Mouse (Mus musculus) inflammation-experienced regulatory T-cells, adult 6 months (primary cell): ENCODE data around the gene Uvssa. TPM values are rescaled to one million over a fixed set of nuclear protein-coding genes. Genes with fewer than 3 reads are reported as not detected.

Source experiments
- ATAC-seq: one replicate; pipeline ENCODE4 v1.8.0; 2017
- polyA plus RNA-seq, 3 experiments: library from polyadenylated mRNA; unstranded; fragments of 100-300 nt; shearing (Covaris generic); gene quantifications; one replicate each; pipeline ENCODE4 v1.2.1; 2017

Gene Uvssa
- polyA plus RNA-seq, 3 experiments from 2014 or later, result 9.7 to 32.4 (median 26.8) TPM

DNA sequence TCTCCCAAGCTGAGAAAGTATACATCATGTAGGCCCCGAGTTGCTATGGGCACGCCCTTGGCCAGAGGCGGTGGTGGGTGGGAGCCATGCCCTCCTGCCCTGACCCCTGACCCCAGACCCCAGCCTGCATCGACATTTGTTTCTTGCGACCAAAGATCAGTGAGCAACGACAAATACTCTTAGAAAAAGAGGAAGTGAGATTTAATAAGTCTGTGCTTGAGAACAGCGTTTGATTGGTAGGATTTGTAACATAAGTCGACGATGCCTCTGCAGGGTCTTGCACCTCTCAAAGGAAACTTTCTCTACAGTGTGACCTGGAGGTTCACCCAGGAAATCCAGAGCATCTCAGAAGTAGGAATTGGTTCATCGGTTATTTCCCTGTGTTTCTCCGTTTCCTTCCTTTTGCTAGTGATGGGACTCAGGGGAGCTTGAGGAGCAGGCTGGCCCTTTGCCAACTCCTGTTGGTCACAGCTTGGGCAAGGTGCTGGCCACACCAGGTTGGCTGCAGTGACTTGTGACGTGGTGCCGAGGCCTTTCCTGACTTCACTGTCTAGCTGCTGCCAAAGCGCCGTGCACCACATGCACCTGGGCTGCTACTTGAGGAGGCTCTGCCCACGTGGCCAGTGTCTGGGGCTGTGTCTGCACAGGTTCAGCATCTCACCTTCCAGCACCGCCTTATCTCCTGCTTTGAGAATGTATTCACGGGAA lies 5.9 kb upstream of the Uvssa start:
- no peak for ATAC-seq

DNA sequence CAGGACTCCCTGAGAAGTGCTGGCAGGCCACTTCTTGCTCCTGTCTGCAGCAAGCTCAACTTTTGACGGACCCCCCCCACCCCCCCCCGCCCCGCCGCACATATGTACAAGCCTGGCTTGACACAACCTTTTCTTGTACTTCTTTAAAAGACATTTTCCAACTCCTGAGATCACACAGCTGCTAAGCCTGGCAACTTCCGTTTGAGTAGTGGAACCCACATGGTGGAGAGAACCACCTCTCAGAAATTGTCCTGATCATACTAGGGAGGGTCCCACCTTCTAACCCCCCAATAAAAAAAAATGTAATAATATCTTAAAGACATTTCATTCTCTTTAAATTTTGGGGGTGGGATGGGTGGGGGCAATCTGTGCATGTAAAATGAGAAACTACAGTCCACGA lies 1.2 kb upstream of the Uvssa start:
- ATAC-seq, result no peak

DNA sequence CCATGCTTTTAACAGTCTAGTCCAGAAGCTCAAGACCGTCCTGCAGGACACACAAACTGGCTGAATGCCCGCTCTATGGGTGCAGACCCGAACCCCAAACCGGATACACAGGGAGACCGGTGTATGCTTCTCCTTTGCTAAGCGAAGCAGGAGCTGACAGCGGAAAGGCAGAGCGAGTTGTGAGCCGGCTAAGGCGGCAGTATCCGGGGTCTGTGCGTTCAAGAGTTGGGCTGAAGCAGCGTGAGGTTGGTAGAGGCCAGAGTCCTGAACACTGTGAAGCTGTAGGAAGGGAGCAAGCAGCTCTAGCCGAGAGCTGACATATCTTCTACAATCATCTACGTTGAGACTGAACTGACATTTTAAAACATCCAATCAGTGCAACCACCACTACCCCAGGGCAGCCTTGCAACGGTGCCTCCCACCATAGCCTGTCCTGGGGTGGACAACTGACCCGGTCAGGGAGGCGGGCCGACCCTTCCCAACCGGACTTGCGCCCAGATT lies 498 bp upstream of the Uvssa start:
- ATAC-seq, result peak; percentile 20

DNA sequence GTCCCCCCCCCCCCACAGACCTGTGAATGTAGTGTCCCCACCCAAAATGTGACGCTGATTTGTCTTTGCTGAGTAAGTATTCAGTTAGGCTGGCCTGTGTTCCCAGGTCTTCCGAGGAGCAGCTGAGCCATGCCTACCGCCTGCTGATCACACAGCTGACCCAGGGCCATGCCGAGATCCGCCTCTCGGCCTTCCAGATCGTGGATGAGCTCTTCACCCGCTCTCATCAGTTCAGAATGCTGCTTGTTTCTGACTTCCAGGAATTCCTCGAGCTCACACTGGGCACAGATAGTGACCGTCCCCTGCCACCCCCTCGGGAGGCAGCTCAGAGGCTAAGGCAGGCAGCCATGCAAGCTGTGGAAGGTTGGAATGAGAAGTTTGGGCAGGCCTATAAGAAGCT lies 9.2 kb downstream of the Uvssa start:
- no peak for ATAC-seq

DNA sequence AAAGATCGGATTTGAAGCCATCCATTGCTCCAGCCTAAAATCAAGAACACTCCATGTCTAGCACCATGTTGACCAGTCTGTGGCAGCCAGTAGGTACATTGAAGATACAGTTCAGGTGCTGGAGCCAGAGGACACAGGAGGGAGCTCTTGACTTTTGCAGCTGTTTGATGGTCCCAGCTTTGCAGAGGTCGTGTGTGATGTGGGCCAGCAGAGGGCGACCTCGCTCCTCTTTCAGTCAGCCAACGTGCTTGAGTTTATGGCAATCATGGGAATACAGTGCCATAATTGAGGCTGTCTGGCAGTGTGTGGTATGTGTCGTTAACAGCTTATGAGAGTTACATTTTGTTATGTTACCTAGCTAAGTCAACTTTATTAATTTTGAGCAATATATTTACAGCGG lies 15.5 kb downstream of the Uvssa start:
- ATAC-seq, result peak; percentile 76

DNA sequence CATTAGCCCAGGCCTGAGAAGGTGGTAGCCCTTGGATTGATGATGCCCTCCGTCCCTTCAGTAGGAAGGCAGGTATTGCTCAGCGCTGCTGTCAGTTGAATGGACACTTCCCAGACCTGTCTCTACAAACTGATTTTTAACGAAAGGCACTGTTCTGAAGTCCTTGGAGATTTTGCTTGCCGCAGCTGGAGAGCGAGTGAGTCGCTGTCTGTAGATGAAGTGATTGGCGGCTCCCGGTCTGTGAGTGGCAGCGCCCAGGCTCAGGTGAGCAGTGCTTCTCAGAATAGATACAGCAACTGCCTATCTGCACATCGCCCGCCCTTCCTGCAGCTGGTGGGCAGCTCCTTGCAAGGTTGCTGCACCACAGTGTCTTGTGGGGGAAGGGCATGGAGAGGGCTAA lies 17.3 kb downstream of the Uvssa start:
- ATAC-seq, result no peak

DNA sequence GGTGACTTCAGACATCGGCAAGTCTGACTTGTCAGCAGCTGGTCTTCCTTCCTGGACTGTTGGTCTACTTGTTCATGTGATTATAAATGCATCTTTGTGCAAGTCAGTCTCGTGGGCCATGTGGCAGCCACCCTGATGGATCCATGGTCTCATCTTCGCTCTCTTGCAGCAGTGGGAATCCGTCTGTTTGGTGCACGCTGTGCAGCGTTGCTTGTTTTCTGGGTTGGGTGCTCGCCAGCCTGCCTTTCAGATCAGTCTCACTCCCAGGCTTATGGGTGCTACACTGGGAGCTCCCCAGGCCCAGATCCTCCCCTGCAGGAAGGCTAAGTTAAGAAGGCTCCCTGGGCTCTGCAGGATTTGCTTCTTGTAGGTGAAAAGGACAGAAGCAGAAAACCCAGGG lies 18.5 kb downstream of the Uvssa start:
- ATAC-seq, result no peak

DNA sequence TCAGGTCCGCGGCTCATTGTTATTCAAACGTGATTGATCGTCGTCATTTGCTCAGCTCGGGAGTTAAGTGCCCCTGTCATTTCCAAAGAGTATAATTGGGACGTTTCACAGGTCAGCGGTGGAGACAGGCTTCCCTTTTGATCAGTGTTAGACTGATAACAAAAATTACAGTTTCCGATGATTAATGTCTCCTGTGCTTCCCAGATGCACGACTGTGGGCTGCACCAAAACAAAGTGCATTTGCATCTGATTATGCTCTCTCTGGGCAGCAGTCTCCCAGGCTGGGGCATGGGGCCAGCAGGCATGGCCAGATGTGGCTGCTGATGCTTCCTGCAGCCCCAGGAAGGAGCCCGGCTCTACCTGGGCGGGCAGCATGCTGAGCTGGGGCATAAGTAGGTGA lies 22.5 kb downstream of the Uvssa start:
- ATAC-seq, result no peak

DNA sequence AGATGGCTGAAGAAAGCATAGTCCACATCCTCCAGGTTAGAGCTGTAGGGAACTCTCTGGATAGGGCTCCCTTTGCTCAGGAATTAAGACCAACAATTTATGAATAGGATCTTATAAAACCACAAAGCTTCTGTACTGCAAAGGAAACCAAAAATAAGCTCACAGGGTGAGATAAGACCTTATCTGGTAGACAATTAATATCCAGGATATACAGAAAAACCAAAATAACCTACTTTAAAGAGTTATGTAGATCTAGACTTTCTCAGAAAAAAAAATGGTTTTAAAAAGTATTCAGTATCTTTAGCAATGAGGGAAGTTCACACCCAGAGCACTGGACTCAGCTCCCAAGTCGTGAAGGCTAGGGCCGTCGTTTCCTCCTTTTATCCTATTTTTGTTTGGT lies 42.0 kb downstream of the Uvssa start:
- no peak for ATAC-seq

DNA sequence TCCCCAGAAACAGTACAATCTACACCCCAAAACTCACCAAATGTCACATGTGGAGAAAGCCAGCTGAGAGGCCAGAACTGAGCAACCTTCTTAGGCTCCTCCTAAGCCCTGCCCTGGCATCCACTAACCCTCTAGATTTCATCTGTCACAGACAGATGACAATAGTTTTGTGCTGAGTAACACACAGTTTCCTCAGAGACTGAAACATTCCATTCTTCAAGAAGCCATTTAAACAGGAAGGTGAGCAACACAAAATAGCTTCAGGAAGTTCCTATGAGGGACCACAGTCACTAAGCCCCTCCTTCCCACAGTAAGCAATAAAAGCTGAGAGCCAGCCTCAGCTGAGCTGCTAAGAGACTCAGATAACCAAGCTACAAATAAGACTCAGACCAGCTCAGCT lies 49.1 kb downstream of the Uvssa start:
- ATAC-seq, result no peak

DNA sequence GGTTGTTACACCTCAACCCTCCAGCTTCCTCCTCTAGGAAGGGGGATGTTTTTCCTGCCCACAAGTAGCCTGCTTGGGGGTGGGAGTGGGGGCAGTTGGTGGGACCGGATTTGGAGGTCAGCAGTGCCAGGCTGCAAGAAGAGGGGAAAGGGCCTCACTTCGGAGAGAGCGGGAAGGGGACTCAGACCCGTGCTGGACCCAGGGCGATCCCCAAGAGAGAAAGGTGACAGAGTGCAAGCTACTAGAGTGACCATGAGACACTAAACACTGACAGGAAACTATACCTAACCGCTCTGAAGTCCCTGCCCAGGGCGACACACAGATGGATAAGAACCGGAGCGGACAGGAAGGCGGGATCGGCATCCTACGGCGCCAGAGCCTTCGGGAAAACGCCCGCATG lies 51.8 kb downstream of the Uvssa start:
- no peak for ATAC-seq

DNA sequence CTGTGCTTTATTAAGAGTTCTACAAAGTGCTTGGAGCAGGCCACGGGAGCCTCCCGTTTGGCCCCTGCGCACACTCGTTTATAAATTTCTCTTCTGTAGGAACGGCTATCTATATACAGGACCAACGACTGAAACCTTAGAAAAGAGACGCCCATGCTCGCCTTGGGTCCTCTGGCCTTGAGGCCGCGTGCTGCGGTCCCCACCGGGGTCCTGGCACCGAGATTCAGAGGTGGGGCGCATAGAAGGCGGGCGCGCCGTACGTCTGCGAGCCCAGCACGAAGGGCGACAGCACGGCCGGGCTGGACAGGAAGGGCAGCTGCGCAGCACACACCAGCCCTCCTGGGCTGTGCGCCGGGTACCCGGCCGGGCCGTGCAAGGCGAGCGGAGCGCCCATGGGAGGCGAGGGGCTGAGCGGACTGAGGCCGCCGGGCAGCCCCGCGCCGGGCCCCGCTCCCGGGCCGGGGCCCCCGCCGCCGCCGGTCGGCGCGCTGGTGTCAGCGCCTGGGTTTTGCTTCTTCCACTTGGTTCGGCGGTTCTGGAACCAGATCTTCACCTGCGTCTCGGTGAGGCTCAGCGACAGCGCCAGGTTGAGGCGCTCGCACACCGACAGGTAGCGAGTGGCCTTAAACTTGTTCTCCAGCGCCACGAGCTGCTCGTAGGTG lies 52.3 kb downstream of the Uvssa start:
- no peak for ATAC-seq

DNA sequence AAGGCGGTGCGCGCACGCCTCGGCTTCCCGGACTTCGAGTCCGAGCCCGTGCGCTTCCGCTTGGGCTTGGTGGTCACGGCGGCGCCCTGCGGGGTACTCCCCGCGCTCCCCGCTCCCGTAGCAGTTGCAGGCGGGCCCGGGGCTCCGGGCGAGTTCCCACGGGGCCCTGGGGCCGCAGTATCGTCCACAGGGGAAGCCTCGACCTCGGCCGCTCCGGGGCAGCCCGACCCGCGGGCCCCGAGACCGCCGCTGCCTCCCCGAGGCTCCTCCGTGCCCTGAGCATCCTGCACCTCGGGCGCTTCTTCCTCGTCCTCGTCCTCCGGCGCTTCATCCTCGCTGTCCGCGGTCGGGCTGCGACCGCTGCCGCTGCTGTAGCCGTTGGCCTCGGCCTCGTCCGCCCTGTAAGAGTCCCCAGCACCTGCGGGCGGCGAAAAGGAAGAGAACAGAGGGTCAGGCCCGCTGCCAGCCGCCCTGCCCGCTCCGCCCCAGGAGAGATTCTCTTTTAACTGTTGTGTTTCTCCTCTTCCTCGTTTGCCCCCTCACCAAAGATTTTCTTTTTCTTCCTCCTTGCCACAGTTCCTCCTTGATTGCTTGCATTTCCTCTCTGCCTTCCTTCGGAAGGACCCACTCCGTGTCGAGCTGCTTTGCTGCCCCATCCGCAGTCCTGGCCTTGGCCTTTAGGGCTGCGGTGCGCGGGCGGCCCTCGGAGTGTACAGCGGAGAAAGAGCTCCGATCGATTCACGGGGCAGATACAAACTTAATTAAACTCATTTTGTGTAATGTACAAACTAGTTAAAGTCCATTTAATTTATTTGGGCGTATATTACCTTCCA lies 53.0 kb downstream of the Uvssa start:
- ATAC-seq, result no peak

DNA sequence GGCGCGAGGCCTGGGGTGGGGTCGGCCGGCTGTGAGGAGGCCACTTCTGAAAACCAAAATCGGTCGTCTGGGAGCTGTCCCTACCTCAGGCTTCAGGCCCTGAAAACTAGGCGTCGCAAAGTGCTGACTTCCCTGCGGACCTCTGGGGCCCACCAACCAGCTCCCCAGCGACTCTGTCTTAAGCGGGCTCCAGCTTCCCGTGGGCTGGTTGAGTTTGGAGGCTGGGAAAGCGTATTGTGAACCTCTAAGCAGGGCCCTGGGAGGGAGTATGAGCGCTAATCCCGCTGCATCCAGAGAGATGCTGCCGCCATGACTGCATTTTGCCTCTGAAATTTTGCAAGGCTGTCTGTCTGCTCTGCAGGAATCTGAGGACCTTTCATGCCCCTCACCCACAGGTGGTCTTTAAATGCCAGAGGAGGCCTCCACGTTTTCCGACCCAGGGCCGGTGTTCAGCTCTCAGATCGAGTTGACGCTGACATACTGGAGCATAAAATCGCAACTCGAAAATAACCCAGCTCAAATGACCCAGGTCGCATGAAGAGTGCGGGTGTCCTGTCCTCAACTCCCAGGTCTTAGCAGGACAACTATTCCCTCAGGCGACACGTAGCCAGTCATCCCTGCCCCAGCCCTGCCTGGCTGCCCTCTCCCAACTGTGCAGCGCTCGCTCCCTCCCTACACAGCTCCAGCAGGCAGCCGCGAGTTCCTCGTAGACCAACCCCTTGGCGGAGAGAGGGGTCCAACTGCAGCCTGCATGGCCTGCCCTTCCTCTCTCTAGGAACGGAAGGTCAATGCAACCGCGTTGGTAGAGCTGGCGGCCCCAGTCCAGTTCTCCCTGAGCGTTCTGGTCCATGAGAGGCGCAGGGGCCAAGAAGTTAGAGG lies 53.9 kb downstream of the Uvssa start:
- ATAC-seq, result no peak

DNA sequence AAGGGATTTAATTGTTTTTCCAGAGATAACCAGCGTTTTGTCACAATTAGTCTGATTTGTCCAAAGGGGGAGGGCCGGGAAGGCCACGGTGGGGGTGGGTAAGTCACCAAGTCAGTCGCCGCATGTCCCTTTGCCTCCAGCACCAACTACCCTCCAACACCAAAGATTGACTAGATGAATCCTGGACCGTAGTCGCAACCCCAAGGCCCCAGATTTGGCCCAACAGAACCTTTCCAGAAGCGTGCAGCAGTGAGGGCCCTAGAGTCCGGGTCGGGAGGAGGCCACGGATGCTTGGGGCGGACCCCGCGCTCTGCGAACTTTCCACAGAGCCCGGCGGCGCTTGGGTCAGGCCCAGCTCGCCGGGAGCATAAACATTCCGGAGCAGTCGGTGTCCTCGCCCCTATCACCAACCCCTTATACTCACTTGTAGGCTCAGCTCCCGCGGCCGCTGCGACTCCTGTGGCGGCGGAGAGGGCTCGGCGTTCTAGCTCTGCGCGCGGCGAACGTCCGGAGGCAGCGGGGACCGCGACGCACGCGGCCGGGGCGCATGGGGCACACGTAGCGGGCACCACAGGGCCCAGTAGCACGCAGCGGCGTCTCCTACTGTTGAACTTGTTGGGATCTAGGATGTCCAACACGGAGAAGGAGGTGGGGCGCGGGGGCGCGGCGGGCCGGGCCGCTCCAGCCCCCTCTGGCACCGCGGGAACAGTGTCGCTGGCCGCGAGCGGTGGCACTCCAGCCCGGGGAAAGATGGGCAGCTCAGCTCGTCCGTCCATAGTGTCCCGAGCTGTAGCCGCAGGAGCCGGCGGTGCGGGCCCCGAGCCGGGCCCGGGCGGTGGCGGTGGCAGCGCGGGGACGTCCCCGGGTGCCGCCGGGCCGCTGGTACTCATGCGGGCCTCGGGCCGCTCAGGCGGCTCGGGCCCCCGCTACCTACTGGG lies 55.1 kb downstream of the Uvssa start, which contains the start of gene Nkx1-1:
Gene Nkx1-1, minus strand, starts transcription at position 776 of the 938 bp plus-strand sequence.
- ATAC-seq, result no peak

DNA sequence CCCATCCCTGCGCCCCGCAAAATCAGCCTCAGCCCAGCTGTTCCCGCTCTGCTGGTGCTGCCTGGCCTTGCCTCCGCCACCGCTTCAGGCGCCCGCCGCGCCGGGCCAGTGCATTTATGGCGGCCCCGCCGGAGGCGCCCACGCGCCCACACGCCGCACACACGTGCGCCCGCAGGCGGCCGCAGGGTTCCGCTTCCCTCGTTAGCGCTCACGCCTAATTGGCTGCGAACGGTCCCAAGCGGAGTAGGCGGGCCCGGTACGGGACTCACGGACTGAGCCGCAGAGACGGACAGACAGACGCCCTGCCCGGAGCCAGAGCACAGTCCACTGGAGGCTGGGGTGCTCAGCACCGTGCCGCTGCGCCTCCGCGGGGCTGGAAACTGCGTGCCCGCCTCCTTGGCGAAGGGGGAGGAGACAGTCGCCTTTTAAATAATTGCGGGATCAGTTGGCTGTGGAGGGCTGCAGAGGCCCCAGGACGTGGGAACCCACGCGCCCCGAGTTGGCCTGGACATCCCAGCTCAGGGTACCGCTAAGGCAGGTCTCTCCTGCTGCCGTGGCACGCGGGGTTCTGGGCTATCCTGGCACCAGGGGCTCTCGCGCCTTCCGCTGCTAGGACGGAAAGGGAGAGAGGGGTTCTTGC lies 55.9 kb downstream of the Uvssa start:
- no peak for ATAC-seq

DNA sequence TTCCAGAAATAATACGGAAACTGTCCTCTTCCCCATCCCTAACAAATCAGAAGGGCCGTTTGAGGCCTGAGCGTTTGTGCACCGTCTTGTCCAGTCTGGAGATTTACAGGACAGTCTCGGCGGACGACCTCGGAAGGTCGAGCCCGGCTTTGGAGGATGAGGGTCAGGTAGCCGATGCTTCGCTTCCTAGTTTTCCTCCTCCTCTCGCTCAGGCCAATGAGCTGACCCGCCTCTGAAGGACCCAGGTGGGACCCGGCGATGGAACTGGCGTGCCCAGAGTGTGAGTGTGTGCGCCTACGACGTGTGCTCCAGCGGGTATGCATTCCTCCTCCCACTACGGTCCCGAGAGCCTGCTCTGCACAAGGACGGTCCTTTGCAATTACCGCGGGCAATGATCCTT lies 56.8 kb downstream of the Uvssa start:
- no peak for ATAC-seq

DNA sequence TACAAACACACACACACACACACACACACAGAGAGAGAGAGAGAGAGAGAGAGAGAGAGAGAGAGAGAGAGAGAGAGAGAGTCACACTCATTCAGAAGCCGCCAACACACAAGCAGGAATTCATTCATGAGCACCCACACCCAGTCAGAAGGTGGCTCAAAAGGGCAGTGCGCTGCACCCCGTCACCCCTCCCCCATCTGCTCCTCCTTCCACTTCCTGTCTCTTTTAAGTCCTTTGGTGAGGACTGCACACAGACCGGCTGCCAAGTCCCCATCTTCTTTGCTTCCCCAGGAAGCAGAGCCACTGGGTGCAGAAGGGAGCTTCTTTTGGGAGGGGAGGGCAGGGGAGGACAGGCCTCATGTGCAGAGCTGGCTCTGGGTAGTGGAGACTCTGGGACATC lies 57.6 kb downstream of the Uvssa start:
- peak; percentile 52 for ATAC-seq

DNA sequence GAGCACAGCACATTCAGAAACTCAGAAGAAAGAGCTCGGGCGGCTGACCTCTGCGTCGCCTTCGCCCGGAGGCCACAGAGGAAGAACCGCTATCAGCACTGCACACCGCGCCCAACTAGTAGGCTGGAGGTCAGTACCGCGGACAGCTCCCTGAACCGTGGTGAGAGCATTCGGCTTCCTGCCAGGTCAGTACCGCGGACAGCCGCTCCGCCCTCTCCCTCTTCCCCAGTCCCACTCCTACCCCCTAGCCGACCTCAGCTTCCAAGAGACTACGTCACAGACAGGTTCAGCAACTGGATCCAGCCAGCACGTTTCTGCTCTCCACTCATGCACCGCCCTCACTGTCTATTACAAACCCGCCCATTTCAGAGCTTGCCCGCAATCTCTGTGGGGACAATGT lies 59.9 kb downstream of the Uvssa start:
- no peak for ATAC-seq

DNA sequence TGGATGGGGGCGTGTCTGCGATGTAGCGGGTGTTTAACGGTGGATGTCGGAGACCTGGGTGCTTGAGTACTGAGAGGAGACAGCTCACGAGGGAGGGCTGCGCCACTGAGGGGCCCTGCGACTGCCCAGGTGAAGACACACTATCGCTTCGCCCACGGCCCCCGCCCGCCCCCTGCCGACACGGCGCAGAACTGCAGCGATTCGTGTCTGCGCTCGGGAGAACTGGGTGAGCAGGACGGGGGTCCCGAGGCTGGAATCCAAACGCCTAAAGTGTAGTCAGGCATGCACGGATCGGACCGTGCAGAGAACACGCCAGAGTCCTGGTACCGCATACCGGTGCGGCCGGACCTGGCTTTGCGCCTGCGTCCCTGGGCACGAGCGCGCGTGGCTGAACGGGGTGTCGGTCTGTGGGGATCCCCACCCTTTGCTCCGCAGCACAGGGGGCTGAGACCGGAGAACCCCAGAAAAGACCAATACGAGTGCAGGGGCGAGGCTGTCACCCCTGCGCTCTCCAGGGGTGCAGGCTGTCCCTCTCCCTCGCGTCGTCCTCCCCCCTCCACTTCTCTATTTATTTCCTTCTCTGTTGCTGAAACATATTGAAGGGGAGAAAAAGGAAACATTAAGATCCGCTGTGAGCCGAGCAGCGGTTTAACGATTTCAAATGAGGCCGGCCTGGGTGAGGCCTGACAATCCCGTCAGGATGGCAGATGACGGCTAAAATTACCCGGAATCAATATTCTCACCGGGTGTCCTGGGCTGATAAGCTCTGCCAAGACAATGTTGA lies 64.8 kb downstream of the Uvssa start:
- ATAC-seq, result no peak
